In the genomic region with DNA sequence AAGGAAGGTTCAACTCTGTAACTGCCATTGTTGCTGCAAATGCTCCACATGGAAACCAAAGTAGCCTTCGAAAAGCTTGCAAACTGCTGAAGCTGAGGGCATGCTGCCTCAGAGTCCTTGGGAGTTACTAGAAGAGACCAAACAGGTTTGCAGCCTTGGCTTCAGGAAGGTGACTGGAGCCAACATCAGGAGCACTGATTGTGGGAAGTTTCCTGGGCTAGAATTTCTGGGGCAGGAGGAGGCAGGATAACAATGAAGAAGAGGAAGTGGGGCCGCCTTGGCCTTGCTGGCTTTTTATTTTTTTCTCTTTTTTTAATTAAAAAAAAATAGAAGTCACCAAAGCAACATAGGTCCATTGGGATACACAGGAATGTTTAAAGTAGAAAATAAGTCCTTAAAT, we compare ENCODE assay signal across 18 mouse cellular contexts. TPM values are rescaled to one million over a fixed set of nuclear protein-coding genes. Genes with fewer than 3 reads are reported as not detected.
DNase-seq lines count a peak whose midpoint lies in the region; ATAC-seq and TF ChIP-seq lines count a peak whose summit lies in the region.
"Had no signal": no experiment of that assay in that cellular context is flagged by ENCODE, and none has a peak within 500 bp of the region (broad histone marks: within the 10 kb centered on the region; RNA-seq: fewer than 3 reads in every experiment).

No protein-coding gene starts in this region.

- H3K4me2 ChIP-seq in heart, embryonic 14.5 days (ENCODE audit: low read length) = no peak overlapping the region
- no peak overlapping the region for H3K4me2 ChIP-seq in kidney, embryonic 16.5 days (replicated peaks; ENCODE audit: low read depth, low read length)
- H3K4me2 ChIP-seq in liver, postnatal 0 days (ENCODE audit: low read depth, low read length) = no peak overlapping the region
- H3K4me2 ChIP-seq: hindbrain, embryonic 12.5 days; liver, embryonic 12.5 days; neural tube, embryonic 15.5 days had no signal

- H3K27me3 ChIP-seq in heart, embryonic 10.5 days (ENCODE audit: insufficient read depth, poor library complexity, severe bottlenecking) = no peaks in the 10 kb centered on the region
- H3K27me3 ChIP-seq in heart, embryonic 14.5 days (ENCODE audit: control insufficient read depth, insufficient read depth, low read length) = 0 out of 2 replicates have a peak, but pooled peaks cover 4% of the 10 kb centered on the region
- H3K27me3 ChIP-seq in kidney, embryonic 16.5 days (ENCODE audit: insufficient read depth, low read length) = no peaks in the 10 kb centered on the region
- H3K27me3 ChIP-seq in liver, postnatal 0 days (ENCODE audit: insufficient read depth, low read length) = no peaks in the 10 kb centered on the region
- H3K27me3 ChIP-seq: hindbrain, embryonic 12.5 days; neural tube, embryonic 15.5 days had no signal

- DNase-seq in heart, adult 18-20 months = peak; percentile 16 to 57
- no peak for DNase-seq in heart, embryonic 10.5 days (ENCODE audit: low spot score)
- DNase-seq in thymus, adult 18-20 months = no peak
- DNase-seq in liver, postnatal 0 days = no peak
- DNase-seq in layer of hippocampus, adult 11-12 months (ENCODE audit: low spot score) = no peak
- DNase-seq: cerebellum, postnatal 36 days; layer of hippocampus, postnatal 36 days; left cerebral cortex, postnatal 4 days; retina, postnatal 1 day had no signal

- no peak overlapping the region for H3K9ac ChIP-seq in heart, embryonic 14.5 days (ENCODE audit: low read length)
- no peak overlapping the region for H3K9ac ChIP-seq in kidney, embryonic 16.5 days (replicated peaks; ENCODE audit: low read length)
- H3K9ac ChIP-seq in liver, postnatal 0 days (replicated peaks) = no peak overlapping the region
- H3K9ac ChIP-seq: hindbrain, embryonic 12.5 days; liver, embryonic 12.5 days; neural tube, embryonic 15.5 days had no signal

- H3K36me3 ChIP-seq in heart, embryonic 10.5 days = no peaks in the 10 kb centered on the region
- no peaks in the 10 kb centered on the region for H3K36me3 ChIP-seq in heart, embryonic 14.5 days (ENCODE audit: control insufficient read depth, insufficient read depth, low read length)
- H3K36me3 ChIP-seq in kidney, embryonic 16.5 days (ENCODE audit: insufficient read depth, low read length) = no peaks in the 10 kb centered on the region
- H3K36me3 ChIP-seq in liver, postnatal 0 days (replicated peaks; ENCODE audit: insufficient read depth, low read length) = no peaks in the 10 kb centered on the region
- H3K36me3 ChIP-seq: hindbrain, embryonic 12.5 days; liver, embryonic 12.5 days; neural tube, embryonic 15.5 days had no signal

- WGBS in heart, embryonic 10.5 days = 68% methylated on average over 2 of the region's 2 CpGs
- WGBS in heart, embryonic 14.5 days = 63% methylated on average over 2 of the region's 2 CpGs
- 59% methylated on average over 2 of the region's 2 CpGs for WGBS in kidney, embryonic 16.5 days
- WGBS in liver, postnatal 0 days (ENCODE audit: insufficient replicate concordance) = 51% methylated on average over 2 of the region's 2 CpGs

- no peak overlapping the region for H3K4me3 ChIP-seq in heart, embryonic 10.5 days
- no peak overlapping the region for H3K4me3 ChIP-seq in brown adipose tissue, adult 24 weeks (ENCODE audit: insufficient read depth, low read depth, low read length)
- no peak overlapping the region for H3K4me3 ChIP-seq in heart, embryonic 14.5 days (ENCODE audit: control insufficient read depth in 1 of 2, insufficient read depth in 1 of 2, low read depth in 1 of 2, low read length in 2 of 2)
- no peak overlapping the region for H3K4me3 ChIP-seq in kidney, embryonic 16.5 days (ENCODE audit: low read length)
- H3K4me3 ChIP-seq in liver, postnatal 0 days (ENCODE audit: low read depth, low read length) = no peak overlapping the region
- H3K4me3 ChIP-seq: hindbrain, embryonic 12.5 days; liver, embryonic 12.5 days; megakaryocyte, embryonic 14.5 days; neural tube, embryonic 15.5 days had no signal

- TF ChIP-seq EP300 in liver, postnatal 0 days (IDR thresholded peaks at IDR 0.05; ENCODE audit: low read depth) = no peak

- no peak overlapping the region for H3K27ac ChIP-seq in heart, embryonic 10.5 days
- peak overlapping the region; percentile 43; the same call in 1 of the 2 replicates for H3K27ac ChIP-seq in brown adipose tissue, adult 24 weeks (replicated peaks; ENCODE audit: low read depth, low read length)
- 0 out of 4 replicates have a peak overlapping the region, but pooled peaks have one; percentile 24 to 34 for H3K27ac ChIP-seq in heart, embryonic 14.5 days (replicated peaks in 1 of 2; ENCODE audit: control insufficient read depth in 1 of 2, insufficient read depth in 1 of 2, low read depth in 2 of 2, low read length in 2 of 2)
- peak overlapping the region; percentile 92 for H3K27ac ChIP-seq in kidney, embryonic 16.5 days (ENCODE audit: low read length)
- H3K27ac ChIP-seq in liver, postnatal 0 days (ENCODE audit: low read depth) = no peak overlapping the region
- H3K27ac ChIP-seq: hindbrain, embryonic 12.5 days; liver, embryonic 12.5 days; neural tube, embryonic 15.5 days had no signal

- H3K4me1 ChIP-seq in heart, embryonic 10.5 days = peaks cover 18% of the 10 kb centered on the region
- peaks cover 19% of the 10 kb centered on the region for H3K4me1 ChIP-seq in brown adipose tissue, adult 24 weeks (ENCODE audit: control insufficient read depth, insufficient read depth, insufficient read length, low read length)
- H3K4me1 ChIP-seq in heart, embryonic 14.5 days (ENCODE audit: control insufficient read depth in 2 of 2, insufficient read depth in 2 of 2, low read length in 2 of 2) = peaks cover 8 to 12% of the 10 kb centered on the region in 2 experiments
- peaks cover 29% of the 10 kb centered on the region for H3K4me1 ChIP-seq in kidney, embryonic 16.5 days (ENCODE audit: insufficient read depth, low read length)
- no peaks in the 10 kb centered on the region; the same call in 1 of the 2 replicates for H3K4me1 ChIP-seq in liver, postnatal 0 days (ENCODE audit: insufficient read depth)
- H3K4me1 ChIP-seq: megakaryocyte, embryonic 14.5 days had no signal

- ATAC-seq in heart, embryonic 14.5 days (ENCODE audit: insufficient number of reproducible peaks, insufficient read depth, low FRiP score, low read depth) = no peak
- ATAC-seq in kidney, embryonic 16.5 days (ENCODE audit: low FRiP score, low TSS enrichment) = no peak
- no peak for ATAC-seq in liver, postnatal 0 days
- ATAC-seq: forebrain, embryonic 14.5 days; intestine, postnatal 0 days; liver, embryonic 12.5 days had no signal

- no peak for TF ChIP-seq CTCF in liver, postnatal 0 days (IDR thresholded peaks at IDR 0.05; ENCODE audit: low read depth)

- no peaks in the 10 kb centered on the region for H3K9me3 ChIP-seq in heart, embryonic 10.5 days
- no peaks in the 10 kb centered on the region for H3K9me3 ChIP-seq in heart, embryonic 14.5 days (ENCODE audit: control insufficient read depth, low read length)
- no peaks in the 10 kb centered on the region for H3K9me3 ChIP-seq in kidney, embryonic 16.5 days (ENCODE audit: low read length)
- H3K9me3 ChIP-seq in liver, postnatal 0 days (ENCODE audit: low read length) = no peaks in the 10 kb centered on the region
- H3K9me3 ChIP-seq: hindbrain, embryonic 12.5 days; liver, embryonic 12.5 days; megakaryocyte, embryonic 14.5 days; neural tube, embryonic 15.5 days had no signal

RNA-seq across cellular contexts. Expression of a gene that starts 34.8 kb away (rescaled TPM):
- 10 to 100 TPM; 11.1 to 11.4 TPM for total RNA-seq in heart, adult 18-20 months (2021)
- polyA plus RNA-seq in heart, embryonic 10.5 days (2016; fragmentation: Nextera tagmentation; extraction: Ambion mirVana) = 21.2 and 24.7 TPM in 2 replicates
- 3.6 and 8.3 TPM in 2 replicates for polyA plus RNA-seq in brown adipose tissue, adult 24 weeks (2012; ENCODE audit: insufficient read depth, insufficient read length, missing spikeins)
- polyA plus RNA-seq in heart, embryonic 14.5 days (2014; fragmentation: Nextera tagmentation; extraction: Ambion mirVana) = 11.6 and 14.9 TPM in 2 replicates
- 67.5 and 68.1 TPM in 2 replicates for polyA plus RNA-seq in kidney, embryonic 16.5 days (2015; fragmentation: Nextera tagmentation; extraction: Ambion mirVana)
- 13.7 and 14.0 TPM in 2 replicates for polyA plus RNA-seq in liver, postnatal 0 days (2015; fragmentation: Nextera tagmentation; extraction: Ambion mirVana)

Comparison
In these comparisons a context has a peak if more than half of its experiments do, and no peak if none do; other contexts are left out.
1. DNase-seq: peak in heart, adult 18-20 months (2 of 2); none in heart, embryonic 10.5 days (single experiment), thymus, adult 18-20 months (0 of 2), liver, postnatal 0 days (single experiment) and layer of hippocampus, adult 11-12 months (single experiment).
2. H3K27ac ChIP-seq: peak in brown adipose tissue, adult 24 weeks (single experiment), heart, embryonic 14.5 days (2 of 2) and kidney, embryonic 16.5 days (single experiment); none in heart, embryonic 10.5 days (single experiment) and liver, postnatal 0 days (single experiment).